Mouse (Mus musculus) olfactory bulb, adult 2 months (tissue): ENCODE measurements around the gene Irf7. TPM values are rescaled to one million over a fixed set of nuclear protein-coding genes. Genes with fewer than 3 reads are reported as not detected.

ENCODE experiments used
- H3K27ac ChIP-seq: fragments of 200-500 bp; 2 replicates; pipeline ENCODE4 v1.5.1; 2012; ENCODE audit warnings: low read depth, low read length; ENCODE audit not compliant: insufficient read depth
- H3K4me1 ChIP-seq: fragments of 200-500 bp; 2 replicates; pipeline ENCODE4 v1.6.1; 2012; ENCODE audit warnings: low read length; ENCODE audit not compliant: control insufficient read depth, insufficient read depth
- H3K4me3 ChIP-seq: fragments of 200-500 bp; 2 replicates; pipeline ENCODE4 v1.5.1; 2012; ENCODE audit warnings: mild to moderate bottlenecking, low read depth, low read length, moderate library complexity; ENCODE audit not compliant: insufficient read depth
- CTCF ChIP-seq: fragments of 200-500 bp; IDR thresholded peaks from 2 replicates; pipeline ENCODE4 v1.5.1; 2012; ENCODE audit warnings: low read depth, mild to moderate bottlenecking, low read length, moderate library complexity; ENCODE audit not compliant: insufficient read depth
- POLR2A ChIP-seq: fragments of 200-500 bp; IDR thresholded peaks from 2 replicates; pipeline ENCODE4 v1.6.1; 2012; ENCODE audit warnings: mild to moderate bottlenecking, low read depth, low read length, moderate library complexity; ENCODE audit not compliant: insufficient read depth
- WGBS: fragments of 180-500 bp; shearing (Covaris S2); methylation state at CpG from one replicate; pipeline ENCODE4 v1.1.7; 2018; 5-methylcytosine and 5-hydroxymethylcytosine counted together
- polyA plus RNA-seq: library from polyadenylated mRNA; stranded (reverse); fragments of >200 nt; gene quantifications from 2 replicates; pipeline ENCODE4 v1.2.4, GENCODE M21; 2012; ENCODE audit warnings: low replicate concordance; ENCODE audit not compliant: missing spikeins, insufficient read depth, insufficient read length

Gene Irf7
- polyA plus RNA-seq, 1 experiment: not detected

DNA sequence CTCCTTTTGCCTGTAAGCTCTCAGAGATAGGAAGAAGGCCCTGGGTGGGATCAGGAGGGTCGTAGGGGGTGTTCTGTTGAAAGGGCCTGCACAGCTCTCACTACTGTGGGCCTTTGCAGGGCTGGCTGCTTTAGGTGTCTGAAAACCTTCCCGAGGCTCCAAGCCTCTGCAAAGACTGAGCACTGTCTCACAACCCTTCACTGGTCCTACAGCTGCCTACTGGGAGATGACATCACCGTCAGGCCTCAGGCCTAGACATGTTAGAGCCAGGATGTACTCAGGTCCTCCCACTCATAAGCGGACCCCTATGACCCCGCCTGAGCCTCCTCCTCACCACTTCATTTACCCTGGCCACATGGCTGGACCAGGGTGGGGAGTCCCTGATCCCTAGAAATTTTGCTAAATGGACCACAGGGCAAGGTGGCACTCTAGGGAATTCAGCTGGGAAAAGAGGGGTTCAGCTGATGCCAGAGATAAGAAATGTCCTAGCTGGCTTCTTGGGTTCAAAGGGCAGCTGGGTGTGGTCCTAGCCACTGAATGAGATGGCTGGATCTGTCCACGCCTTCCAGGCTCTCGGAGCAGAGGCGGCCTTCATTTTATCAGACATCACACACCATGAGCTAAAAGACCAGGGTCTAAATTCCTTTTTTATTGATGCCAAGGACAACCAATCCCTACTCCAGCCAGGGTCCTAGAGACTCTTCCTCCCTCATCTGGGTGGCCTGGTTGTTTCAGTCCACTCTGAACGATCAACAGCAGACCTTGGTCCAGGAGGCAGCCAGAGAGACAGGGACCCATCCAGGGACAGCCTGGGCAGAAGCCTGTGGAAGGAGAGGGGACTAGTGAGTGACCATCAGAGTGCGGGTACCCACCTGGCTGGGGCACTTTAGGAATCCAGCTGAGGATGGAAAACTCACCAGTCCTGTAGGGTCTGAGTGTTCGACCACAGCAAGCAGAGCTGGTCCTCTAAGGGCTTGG lies 11.7 kb upstream of the Irf7 start:
- H3K4me1 ChIP-seq: peaks cover 9% of the 10 kb centered on the region
- TF ChIP-seq POLR2A: no peak
- TF ChIP-seq CTCF: no peak
- H3K4me3 ChIP-seq: no peak overlapping the region
- WGBS: 91% methylated on average over 11 of the region's 11 CpGs
- H3K27ac ChIP-seq: no peak overlapping the region

DNA sequence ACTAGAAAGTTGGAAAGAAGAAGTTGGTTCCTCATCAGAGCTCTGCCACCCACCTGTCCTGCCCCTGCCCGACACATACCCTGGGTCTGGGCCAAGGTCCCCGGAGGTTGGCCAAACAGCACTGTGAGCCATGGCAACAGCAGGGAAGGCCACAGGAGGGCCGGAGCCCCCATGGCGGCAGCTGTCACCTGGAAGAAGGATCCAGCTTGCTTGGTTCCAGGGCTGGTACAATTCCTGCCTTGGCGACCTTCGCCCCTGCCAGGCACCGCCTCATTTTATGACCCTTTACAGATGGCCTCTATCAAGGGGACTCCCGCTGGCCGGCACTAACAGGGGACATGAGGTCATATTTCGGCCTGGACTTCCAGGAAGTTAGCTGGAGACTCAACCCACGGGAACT lies 10.3 kb upstream of the Irf7 start, which contains the start of gene Cdhr5:
Gene Cdhr5 (minus strand): TSS at position 241 of the 400 bp plus-strand sequence.
- Histone ChIP-seq H3K27ac (no peak within 1 kb of the TSS), H3K4me1 (peaks cover 9% of the 10 kb centered on the region), H3K4me3 (no peak within 1 kb of the TSS)
- TF ChIP-seq POLR2A: no peak
- no peak for TF ChIP-seq CTCF
- 83% methylated on average over 11 of the region's 11 CpGs for whole genome bisulfite sequencing

DNA sequence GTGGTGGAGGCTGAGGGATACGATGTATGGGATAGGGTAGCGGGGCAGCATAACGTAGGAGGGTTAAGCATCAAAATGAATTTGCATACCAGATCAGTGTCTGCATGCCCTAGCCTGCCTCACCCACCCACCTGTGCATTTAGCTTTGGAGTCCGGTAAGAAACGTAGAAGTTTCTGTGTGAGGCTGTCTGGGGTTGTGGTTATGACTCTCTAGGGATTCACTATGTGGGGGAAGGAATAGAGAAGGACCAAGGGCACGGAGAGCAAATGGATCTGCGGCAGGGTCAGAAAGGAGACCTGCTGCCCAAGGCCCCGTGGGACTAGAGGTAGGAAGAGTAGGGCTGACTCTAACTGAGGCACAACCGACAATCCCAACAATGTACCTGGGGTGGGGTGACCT lies 9.1 kb upstream of the Irf7 start:
- H3K27ac ChIP-seq: no peak overlapping the region
- no peak overlapping the region for H3K4me3 ChIP-seq
- TF ChIP-seq POLR2A: no peak
- no peak for TF ChIP-seq CTCF
- 89% methylated on average over 9 of the region's 9 CpGs for WGBS
- H3K4me1 ChIP-seq: peaks cover 9% of the 10 kb centered on the region

DNA sequence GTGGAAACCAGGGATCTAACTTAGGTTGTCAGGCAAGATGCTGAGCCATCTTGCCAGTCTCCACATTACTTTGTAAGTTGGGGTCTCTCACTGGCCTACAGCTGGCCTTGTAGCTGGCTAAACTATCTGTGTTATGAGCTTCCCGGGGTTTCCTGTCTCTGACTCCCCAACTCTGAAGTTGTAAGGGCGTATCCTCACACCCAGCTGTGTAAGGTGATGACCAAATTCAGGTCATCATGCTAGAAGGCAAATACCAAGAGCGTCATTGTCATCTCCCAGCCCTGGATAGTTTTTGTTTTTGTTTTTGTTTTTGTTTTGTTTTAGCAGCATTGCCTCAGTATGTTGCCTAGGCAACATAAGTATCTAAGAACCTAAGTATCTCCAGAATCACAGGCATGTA lies 4.3 kb upstream of the Irf7 start:
- TF ChIP-seq POLR2A: no peak
- no peak overlapping the region for H3K4me3 ChIP-seq
- no peak overlapping the region for H3K27ac ChIP-seq
- peaks cover 6% of the 10 kb centered on the region for H3K4me1 ChIP-seq
- 88% methylated on average over 3 of the region's 3 CpGs for WGBS

DNA sequence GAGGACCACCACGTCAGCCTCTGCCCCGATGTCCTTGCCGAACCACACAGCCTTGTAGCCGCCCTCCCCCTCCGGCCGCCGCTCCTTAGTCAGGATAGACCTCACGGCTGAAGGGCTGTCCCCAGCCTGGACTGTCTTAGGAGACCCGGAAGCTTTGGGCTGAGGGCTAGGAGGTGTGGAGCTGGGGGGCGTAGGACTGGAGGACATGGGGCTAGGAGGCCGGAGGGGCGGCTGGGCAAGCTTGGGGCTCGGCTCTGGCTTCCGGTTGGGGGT lies 2.9 kb upstream of the Irf7 start:
- TF ChIP-seq CTCF: no peak
- no peak for TF ChIP-seq POLR2A
- WGBS: 84% methylated on average over 14 of the region's 14 CpGs
- Histone ChIP-seq H3K27ac (no peak overlapping the region), H3K4me3 (no peak overlapping the region), H3K4me1 (peaks cover 8% of the 10 kb centered on the region)

DNA sequence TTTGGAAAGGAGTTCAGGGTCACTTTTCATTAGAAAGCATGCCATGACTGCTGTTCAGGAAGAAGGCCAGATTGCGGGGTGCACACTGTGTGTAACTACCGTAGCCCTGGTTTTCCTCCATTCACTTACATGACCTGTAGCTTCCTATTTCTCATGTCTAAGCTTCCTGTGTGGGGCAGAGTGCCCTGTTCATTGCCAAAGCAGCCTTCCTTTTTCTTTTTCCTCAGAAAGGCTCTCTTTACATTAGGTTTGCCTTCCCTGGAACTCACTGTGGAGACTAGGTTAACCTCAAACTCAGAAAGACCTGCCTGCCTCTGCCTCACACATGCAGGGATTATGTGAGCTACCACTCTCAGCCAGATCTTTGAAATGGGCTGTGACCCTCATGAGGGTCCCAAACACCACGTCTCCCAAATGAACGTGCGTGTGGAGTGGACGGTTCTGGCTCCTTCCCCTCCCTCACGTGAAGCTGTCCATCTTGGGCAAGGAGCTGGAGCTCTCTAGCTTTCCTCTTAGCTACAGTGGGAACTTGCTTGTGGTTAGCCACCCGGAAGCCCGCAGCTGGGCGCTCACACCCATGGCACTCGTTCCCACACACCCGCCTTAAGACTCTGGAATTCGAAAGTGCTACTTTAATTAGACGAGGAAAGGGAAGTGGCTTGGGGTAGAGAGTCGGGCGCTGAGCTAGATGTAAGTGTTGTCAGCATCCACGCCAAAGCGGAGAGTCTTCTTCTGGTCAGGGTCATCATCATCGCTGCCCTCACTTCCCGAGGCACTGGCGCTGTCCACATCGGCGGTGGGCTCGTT lies 2.4 kb upstream of the Irf7 start:
- 80% methylated on average over 24 of the region's 24 CpGs for WGBS
- H3K4me1 ChIP-seq: peaks cover 8% of the 10 kb centered on the region

DNA sequence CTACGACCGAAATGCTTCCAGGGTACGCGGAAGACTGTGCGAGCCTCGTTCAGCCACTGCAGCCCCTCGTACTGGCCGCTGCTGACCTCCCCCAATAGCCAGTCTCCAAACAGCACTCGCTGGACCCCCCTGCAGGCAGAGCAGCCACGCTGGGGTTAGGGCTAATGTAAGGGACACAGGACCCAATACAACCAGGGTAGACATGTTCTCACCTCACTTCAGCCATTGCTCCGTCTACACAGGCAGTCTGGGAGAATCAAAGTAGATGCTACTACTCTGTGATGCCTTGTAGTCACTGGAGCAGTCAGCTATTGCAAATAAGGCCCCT lies 906 bp downstream of the Irf7 start:
- TF ChIP-seq CTCF: no peak
- no peak overlapping the region for H3K27ac ChIP-seq
- peaks cover 8% of the 10 kb centered on the region for H3K4me1 ChIP-seq
- no peak overlapping the region for H3K4me3 ChIP-seq
- WGBS: 36% methylated on average over 11 of the region's 11 CpGs

More for the DNA sequence above, 2.4 kb upstream of the Irf7 start:
- H3K4me3 ChIP-seq: no peak overlapping the region
- no peak overlapping the region for H3K27ac ChIP-seq
- TF ChIP-seq CTCF (no peak), POLR2A (no peak)

DNA sequence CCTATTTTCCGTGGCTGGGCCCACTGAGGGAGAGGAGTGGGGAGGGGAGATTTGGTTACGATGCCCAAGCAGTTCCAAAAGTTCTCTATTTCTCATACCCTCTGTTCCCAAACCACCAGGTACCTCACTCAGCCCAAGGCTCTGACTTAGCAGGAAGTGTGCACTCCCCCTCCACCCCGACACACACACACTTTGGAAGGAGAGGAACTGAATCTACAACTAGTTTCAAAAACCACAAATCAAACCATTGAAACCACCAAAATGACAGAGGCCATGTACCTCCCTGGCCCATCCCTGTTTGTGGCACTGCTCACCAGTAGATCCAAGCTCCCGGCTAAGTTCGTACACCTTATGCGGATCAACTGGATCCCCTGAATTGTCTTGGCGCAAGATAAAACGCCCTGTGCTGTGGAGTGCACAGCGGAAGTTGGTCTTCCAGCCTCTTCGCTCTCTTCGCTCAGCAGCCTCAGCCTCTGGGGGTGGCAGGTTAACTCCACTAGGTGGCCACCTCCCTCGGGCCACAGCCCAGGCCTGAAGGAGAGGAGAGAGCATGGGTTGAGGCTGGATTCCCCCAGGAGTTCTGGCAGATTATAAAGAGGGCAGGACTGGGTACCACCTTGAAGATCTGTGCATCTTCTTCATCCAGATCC lies 1.4 kb downstream of the Irf7 start:
- WGBS: 41% methylated on average over 12 of the region's 12 CpGs

More for the DNA sequence above, 1.4 kb downstream of the Irf7 start:
- Histone ChIP-seq H3K27ac (no peak overlapping the region), H3K4me3 (no peak overlapping the region), H3K4me1 (peaks cover 8% of the 10 kb centered on the region)
- TF ChIP-seq CTCF (no peak), POLR2A (no peak)
